ENCODE assay signal across 11 mouse cellular contexts in the genomic region with DNA sequence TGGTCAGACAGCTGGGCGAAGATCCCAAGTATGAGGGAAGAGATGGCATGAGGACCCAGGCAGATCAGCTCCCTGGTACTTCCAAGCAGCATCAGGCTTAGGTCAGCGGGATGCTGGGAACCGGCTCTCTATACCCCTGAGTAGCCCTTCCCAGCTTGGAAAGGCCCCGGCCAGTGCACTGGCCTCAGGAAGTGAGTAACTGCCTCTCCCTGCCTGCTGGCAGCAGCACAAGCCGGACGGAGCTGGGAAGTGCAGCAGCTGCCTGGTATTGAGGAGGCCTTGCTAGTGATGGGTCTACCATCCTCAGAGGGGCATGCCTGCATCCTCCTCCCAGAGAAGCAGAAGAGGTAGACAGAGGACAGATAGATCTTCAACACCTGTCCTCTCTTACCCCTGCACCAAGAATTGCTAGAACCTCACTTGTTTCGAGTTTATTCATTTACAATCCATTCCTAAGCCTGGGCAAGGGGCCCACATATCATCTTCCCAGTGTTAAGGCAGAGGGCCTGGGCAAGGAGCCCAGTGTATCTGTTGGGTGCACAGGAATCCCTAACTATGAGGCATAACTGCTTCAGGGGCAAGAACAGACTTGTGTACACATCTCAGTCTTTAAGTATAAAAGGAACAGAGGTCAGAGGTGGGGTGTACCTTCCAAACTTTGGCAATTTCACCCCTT. TPM values are rescaled to one million over a fixed set of nuclear protein-coding genes. Genes with fewer than 3 reads are reported as not detected.
DNase-seq lines count a peak whose midpoint lies in the region; ATAC-seq and TF ChIP-seq lines count a peak whose summit lies in the region.
"Had no signal": no experiment of that assay in that cellular context is flagged by ENCODE, and none has a peak within 500 bp of the region (broad histone marks: within the 10 kb centered on the region; RNA-seq: fewer than 3 reads in every experiment).

No protein-coding gene starts in this region.

- peak overlapping the region; percentile 45 for H3K27ac ChIP-seq in heart, embryonic 15.5 days
- no peak overlapping the region for H3K27ac ChIP-seq in lung, embryonic 15.5 days
- H3K27ac ChIP-seq: kidney, postnatal 0 days had no signal

- 63% methylated on average over 7 of the region's 7 CpGs for WGBS in heart, embryonic 15.5 days
- 68% methylated on average over 7 of the region's 7 CpGs for WGBS in lung, embryonic 15.5 days

- H3K4me2 ChIP-seq in heart, embryonic 15.5 days, result no peak overlapping the region
- H3K4me2 ChIP-seq in lung, embryonic 15.5 days, result no peak overlapping the region

- in situ Hi-C loops in Patski (cut with MboI; ENCODE audit: low pct_unique_long_range_greater_than_20kb), result no loop called here

- no peaks in the 10 kb centered on the region for H3K9me3 ChIP-seq in heart, embryonic 15.5 days (replicated peaks)
- no peaks in the 10 kb centered on the region for H3K9me3 ChIP-seq in lung, embryonic 15.5 days

- CTCF ChIA-PET in Patski (lab: Charles Lee), result no interaction called here

- H3K9ac ChIP-seq in heart, embryonic 15.5 days, result no peak overlapping the region
- no peak overlapping the region for H3K9ac ChIP-seq in lung, embryonic 15.5 days

- no peak for TF ChIP-seq CTCF in Patski (IDR thresholded peaks at IDR 0.05)

- no peak overlapping the region for H3K4me3 ChIP-seq in heart, embryonic 15.5 days
- H3K4me3 ChIP-seq in lung, embryonic 15.5 days, result no peak overlapping the region

- no peaks in the 10 kb centered on the region for H3K36me3 ChIP-seq in heart, embryonic 15.5 days
- H3K36me3 ChIP-seq in lung, embryonic 15.5 days, result no peaks in the 10 kb centered on the region

- no peak for ATAC-seq in cerebellum, adult (ENCODE audit: insufficient number of reproducible peaks, low FRiP score, low TSS enrichment)
- peak; percentile 50 for ATAC-seq in Patski
- peak; percentile 58 for ATAC-seq in heart, embryonic 15.5 days (replicated peaks; ENCODE audit: insufficient number of reproducible peaks, insufficient read depth, low FRiP score, low read depth)
- ATAC-seq in lung, embryonic 15.5 days (ENCODE audit: borderline replicate concordance, extremely low read depth, low FRiP score, low TSS enrichment), result peak; percentile 39; the same call in 1 of the 2 replicates
- ATAC-seq: forebrain, embryonic 16.5 days had no signal

- POLR2A ChIA-PET in Patski (lab: Charles Lee), result no interaction called here

- H3K27me3 ChIP-seq in Patski, result no peaks in the 10 kb centered on the region
- H3K27me3 ChIP-seq in heart, embryonic 15.5 days, result peaks cover 7% of the 10 kb centered on the region; the same call in 1 of the 2 replicates
- peaks cover 17% of the 10 kb centered on the region; the same call in 1 of the 2 replicates for H3K27me3 ChIP-seq in lung, embryonic 15.5 days

- DNase-seq in cerebellum, postnatal 10 days, result peak; percentile 45 to 58
- no peak for DNase-seq in Patski (ENCODE audit: low read depth, low spot score)
- DNase-seq in thymus, postnatal 36 days, result no peak
- no peak for DNase-seq in cerebellum, adult 11 months
- no peak for DNase-seq in cerebellum, adult 9-10 months
- DNase-seq: cerebellum, postnatal 14 days had no signal

- peaks cover 59% of the 10 kb centered on the region for H3K4me1 ChIP-seq in heart, embryonic 15.5 days (replicated peaks)
- peaks cover 32% of the 10 kb centered on the region for H3K4me1 ChIP-seq in lung, embryonic 15.5 days

RNA-seq across cellular contexts. Expression of gene Bdkrb2, which starts 5.6 kb away (rescaled TPM):
- polyA plus RNA-seq in Patski (2021), result 0.23 TPM
- 0.77 and 1.6 TPM in 2 replicates for polyA plus RNA-seq in heart, embryonic 15.5 days (2015; fragmentation: Nextera tagmentation; extraction: Ambion mirVana)
- polyA plus RNA-seq in lung, embryonic 15.5 days (2015; fragmentation: Nextera tagmentation; extraction: Ambion mirVana), result 0.93 and 1.3 TPM in 2 replicates

RNA-seq across cellular contexts. Expression of gene Bdkrb1, which starts 45.5 kb away (rescaled TPM):
- polyA plus RNA-seq in Patski (2021), result 0.18 TPM
- polyA plus RNA-seq in heart, embryonic 15.5 days (2015; fragmentation: Nextera tagmentation; extraction: Ambion mirVana), result 0.30 TPM in 1 of 2 replicates, not detected in the other
- polyA plus RNA-seq in lung, embryonic 15.5 days (2015; fragmentation: Nextera tagmentation; extraction: Ambion mirVana), result 0.25 TPM in 1 of 2 replicates, not detected in the other
- polyA plus RNA-seq: forebrain, embryonic 16.5 days had no signal

Comparison
In these comparisons a context has a peak if more than half of its experiments do, and no peak if none do; other contexts are left out.
1. DNase-seq: peak in cerebellum, postnatal 10 days (2 of 2); none in Patski (single experiment), thymus, postnatal 36 days (0 of 2), cerebellum, adult 11 months (single experiment) and cerebellum, adult 9-10 months (single experiment).